Mouse (Mus musculus): Measurements from ENCODE around the gene Tmcc2. TPM values are rescaled to one million over a fixed set of nuclear protein-coding genes. Genes with fewer than 3 reads are reported as not detected.

Gene Tmcc2
- polyA plus RNA-seq, 1 experiment from 2014 or later: 154 TPM

DNA sequence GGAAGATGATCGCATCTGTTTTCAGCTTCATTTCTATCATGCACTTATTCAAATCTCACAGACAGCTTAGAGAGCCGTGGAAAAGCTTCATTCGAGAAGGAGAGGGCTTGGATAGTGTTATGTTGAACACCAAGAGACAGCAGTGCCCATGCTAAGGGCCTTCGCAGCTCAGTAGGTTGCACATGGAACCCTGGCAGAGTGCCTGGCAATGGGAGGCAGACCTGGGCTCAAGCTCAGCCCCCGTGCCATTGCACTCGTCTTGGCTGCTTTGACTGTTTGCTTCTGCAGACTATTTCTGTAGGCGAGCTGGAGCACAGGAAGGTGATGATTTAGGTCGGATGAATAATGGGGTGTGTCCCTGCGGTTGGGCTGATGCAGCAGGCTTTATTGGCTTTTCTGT is 40.6 kb upstream of the Tmcc2 start:
- WGBS (ENCODE audit: insufficient replicate concordance): 71% methylated on average over 9 of the region's 9 CpGs
- Histone ChIP-seq H3K36me3 (replicated peaks; ENCODE audit: insufficient read depth, low read length) (peaks cover 13% of the 10 kb centered on the region), H3K9ac (replicated peaks) (no peak overlapping the region), H3K4me1 (ENCODE audit: insufficient read depth) (peaks cover under 1% of the 10 kb centered on the region), H3K4me2 (ENCODE audit: low read depth, low read length) (no peak overlapping the region), H3K9me3 (ENCODE audit: low read length) (no peaks in the 10 kb centered on the region), H3K27ac (ENCODE audit: low read depth) (no peak overlapping the region), H3K4me3 (ENCODE audit: low read depth, low read length) (no peak overlapping the region), H3K27me3 (ENCODE audit: insufficient read depth, low read length) (no peaks in the 10 kb centered on the region)
- ATAC-seq (no peak), DNase-seq (no peak)
- no peak for TF ChIP-seq CTCF (IDR thresholded peaks at IDR 0.05; ENCODE audit: low read depth)
- TF ChIP-seq EP300 (IDR thresholded peaks at IDR 0.05; ENCODE audit: low read depth): no peak

DNA sequence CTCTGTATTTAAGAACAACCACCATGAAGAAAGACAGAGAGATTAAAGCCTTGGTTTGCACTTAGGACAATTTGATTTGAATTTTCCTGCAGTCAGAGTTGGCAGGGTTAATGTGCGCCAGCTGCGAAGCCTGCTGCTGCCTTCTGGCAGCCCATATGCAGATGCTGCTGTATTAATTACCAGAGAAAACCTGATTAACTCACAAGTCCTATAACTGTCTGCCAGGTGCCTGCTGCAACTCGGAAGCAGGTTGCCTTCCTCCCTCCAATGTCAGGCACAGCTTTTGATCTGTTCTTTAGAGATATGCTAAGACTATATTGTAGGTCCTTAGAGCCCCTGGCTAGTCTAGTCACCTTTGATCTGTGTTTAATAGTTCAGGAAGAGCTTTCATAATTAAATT is 39.7 kb upstream of the Tmcc2 start:
- Histone ChIP-seq H3K4me3 (ENCODE audit: low read depth, low read length) (no peak overlapping the region), H3K9ac (replicated peaks) (no peak overlapping the region), H3K9me3 (ENCODE audit: low read length) (no peaks in the 10 kb centered on the region), H3K27me3 (ENCODE audit: insufficient read depth, low read length) (no peaks in the 10 kb centered on the region), H3K36me3 (replicated peaks; ENCODE audit: insufficient read depth, low read length) (peaks cover 10% of the 10 kb centered on the region), H3K27ac (ENCODE audit: low read depth) (no peak overlapping the region), H3K4me1 (ENCODE audit: insufficient read depth) (no peaks in the 10 kb centered on the region), H3K4me2 (ENCODE audit: low read depth, low read length) (no peak overlapping the region)
- TF ChIP-seq CTCF (IDR thresholded peaks at IDR 0.05; ENCODE audit: low read depth): no peak
- no peak for TF ChIP-seq EP300 (IDR thresholded peaks at IDR 0.05; ENCODE audit: low read depth)
- DNase-seq (no peak), ATAC-seq (no peak)
- WGBS (ENCODE audit: insufficient replicate concordance): 74% methylated on average over 3 of the region's 3 CpGs

DNA sequence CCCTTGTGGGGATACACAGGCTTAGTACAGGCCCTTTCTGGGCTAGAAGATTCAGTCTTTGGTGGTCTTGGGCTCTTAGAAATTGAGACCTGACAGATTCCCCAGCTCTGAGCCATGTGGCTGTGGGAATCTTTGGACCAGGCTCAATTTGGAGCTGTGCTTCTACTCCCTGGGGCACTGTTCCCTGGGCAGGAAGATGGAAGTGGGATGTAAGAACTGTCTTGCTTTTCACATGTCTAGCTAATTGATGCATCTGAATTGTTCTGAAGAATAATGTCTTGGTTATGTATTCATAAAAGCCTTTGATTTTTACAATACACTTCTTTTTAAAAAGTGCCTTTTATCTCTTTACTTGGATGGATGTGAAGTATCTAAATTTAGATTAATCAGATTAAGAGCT is 34.5 kb upstream of the Tmcc2 start:
- H3K36me3 ChIP-seq (replicated peaks; ENCODE audit: insufficient read depth, low read length): 0 out of 2 replicates have a peak, but pooled peaks cover 2% of the 10 kb centered on the region
- H3K4me3 ChIP-seq (ENCODE audit: low read depth, low read length): no peak overlapping the region
- no peaks in the 10 kb centered on the region for H3K9me3 ChIP-seq (ENCODE audit: low read length)
- no peaks in the 10 kb centered on the region for H3K27me3 ChIP-seq (ENCODE audit: insufficient read depth, low read length)
- H3K27ac ChIP-seq (ENCODE audit: low read depth): no peak overlapping the region
- no peak overlapping the region for H3K9ac ChIP-seq (replicated peaks)
- peaks cover 4% of the 10 kb centered on the region for H3K4me1 ChIP-seq (ENCODE audit: insufficient read depth)
- TF ChIP-seq CTCF (IDR thresholded peaks at IDR 0.05; ENCODE audit: low read depth): no peak
- no peak for TF ChIP-seq EP300 (IDR thresholded peaks at IDR 0.05; ENCODE audit: low read depth)
- ATAC-seq (no peak), DNase-seq (no peak)
- H3K4me2 ChIP-seq (ENCODE audit: low read depth, low read length): no peak overlapping the region

DNA sequence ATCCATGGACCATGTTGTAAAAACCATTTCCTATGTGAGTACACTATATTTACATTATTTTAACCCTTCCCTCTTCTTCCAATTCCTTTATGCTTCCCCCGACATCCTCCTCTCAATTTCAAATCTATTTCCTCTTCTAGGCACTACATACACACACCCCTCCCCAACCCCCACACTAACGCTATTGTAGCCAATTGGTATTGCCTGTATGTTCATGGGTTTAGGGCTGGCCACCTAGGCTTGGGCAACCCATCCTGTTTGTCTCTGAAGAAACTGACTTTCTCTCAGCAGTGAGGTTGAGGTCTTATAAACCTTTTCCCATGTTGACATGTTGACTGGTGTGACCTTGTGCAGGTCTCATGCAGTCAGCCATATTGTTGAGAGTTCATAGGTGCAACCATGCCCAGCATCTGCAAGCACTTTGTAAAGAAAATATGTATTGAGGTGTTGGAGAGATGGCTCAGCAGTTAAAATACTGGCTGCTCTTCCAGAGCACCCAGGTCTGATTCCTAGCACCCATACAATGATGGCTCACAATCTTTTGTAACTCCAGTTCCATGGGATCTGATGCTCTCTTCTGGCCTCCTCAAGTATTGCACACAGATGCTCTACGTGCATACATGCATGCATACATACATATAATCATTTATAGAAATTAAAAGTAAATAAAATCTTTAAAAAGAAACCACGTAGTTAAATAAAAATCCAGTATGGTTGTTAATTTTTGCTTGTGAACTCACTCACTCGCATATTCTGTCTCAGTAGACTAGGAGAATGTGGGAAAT is 32.0 kb upstream of the Tmcc2 start:
- DNase-seq (no peak), ATAC-seq (no peak)
- Histone ChIP-seq H3K9ac (replicated peaks) (no peak overlapping the region), H3K4me2 (ENCODE audit: low read depth, low read length) (no peak overlapping the region), H3K4me3 (ENCODE audit: low read depth, low read length) (no peak overlapping the region), H3K27me3 (ENCODE audit: insufficient read depth, low read length) (no peaks in the 10 kb centered on the region), H3K36me3 (replicated peaks; ENCODE audit: insufficient read depth, low read length) (0 out of 2 replicates have a peak, but pooled peaks cover 2% of the 10 kb centered on the region), H3K4me1 (ENCODE audit: insufficient read depth) (peaks cover 16% of the 10 kb centered on the region), H3K9me3 (ENCODE audit: low read length) (no peaks in the 10 kb centered on the region), H3K27ac (ENCODE audit: low read depth) (no peak overlapping the region)
- peak; percentile 41 for TF ChIP-seq CTCF (IDR thresholded peaks at IDR 0.05; ENCODE audit: low read depth)
- TF ChIP-seq EP300 (IDR thresholded peaks at IDR 0.05; ENCODE audit: low read depth): no peak
- WGBS (ENCODE audit: insufficient replicate concordance): 86% methylated on average over 5 of the region's 5 CpGs

DNA sequence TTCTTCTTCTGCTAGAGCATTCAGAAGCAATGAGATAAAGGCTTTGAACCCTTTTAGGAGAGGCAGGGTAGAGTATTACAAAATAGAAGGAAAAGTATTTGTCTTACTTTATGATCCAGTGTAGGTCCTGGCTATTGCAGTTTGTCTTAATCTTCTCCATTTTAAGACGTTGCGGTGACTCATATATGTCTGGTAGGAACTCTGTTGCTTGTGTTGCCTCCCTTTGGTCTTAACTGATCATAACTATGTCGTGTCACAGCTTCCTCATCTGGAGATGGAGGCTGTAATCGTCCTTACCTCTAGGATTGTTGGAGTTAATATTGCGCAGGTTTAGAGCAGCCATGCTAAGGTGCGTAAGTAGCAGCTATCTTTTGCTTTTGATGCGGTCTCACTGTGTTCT is 29.6 kb upstream of the Tmcc2 start:
- 61% methylated on average over 7 of the region's 7 CpGs for WGBS (ENCODE audit: insufficient replicate concordance)

DNA sequence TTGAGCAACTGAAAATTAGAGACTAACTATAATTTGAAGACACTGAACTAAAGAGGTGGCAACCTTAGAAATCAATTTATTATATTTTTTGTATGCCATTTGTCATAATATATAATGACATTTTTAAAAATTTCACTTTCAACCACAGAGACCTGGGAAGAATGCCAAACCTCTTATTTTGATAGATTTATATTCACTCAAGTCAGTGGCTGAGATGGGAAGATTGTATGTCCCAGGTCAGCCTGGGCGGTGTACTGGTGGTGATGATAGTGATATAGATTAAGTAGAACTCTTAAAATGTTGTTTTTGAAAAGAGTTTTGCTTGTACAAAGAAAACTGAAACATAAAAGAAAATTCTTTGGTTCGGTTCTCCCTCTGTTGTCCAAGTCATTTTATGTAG is 29.1 kb upstream of the Tmcc2 start:
- no peak overlapping the region for H3K27ac ChIP-seq (ENCODE audit: low read depth)
- TF ChIP-seq CTCF (IDR thresholded peaks at IDR 0.05; ENCODE audit: low read depth): no peak
- no peak for TF ChIP-seq EP300 (IDR thresholded peaks at IDR 0.05; ENCODE audit: low read depth)
- no peak overlapping the region for H3K4me3 ChIP-seq (ENCODE audit: low read depth, low read length)
- no peaks in the 10 kb centered on the region for H3K27me3 ChIP-seq (ENCODE audit: insufficient read depth, low read length)
- H3K9ac ChIP-seq (replicated peaks): no peak overlapping the region
- no peak overlapping the region for H3K4me2 ChIP-seq (ENCODE audit: low read depth, low read length)
- H3K36me3 ChIP-seq (replicated peaks; ENCODE audit: insufficient read depth, low read length): no peaks in the 10 kb centered on the region
- no peaks in the 10 kb centered on the region for H3K9me3 ChIP-seq (ENCODE audit: low read length)
- peaks cover 23% of the 10 kb centered on the region for H3K4me1 ChIP-seq (ENCODE audit: insufficient read depth)
- WGBS (ENCODE audit: insufficient replicate concordance): 67% methylated on average over 2 of the region's 2 CpGs
- DNase-seq: no peak
- no peak for ATAC-seq

More for the DNA sequence above, 29.6 kb upstream of the Tmcc2 start:
- Histone ChIP-seq H3K9me3 (ENCODE audit: low read length) (no peaks in the 10 kb centered on the region), H3K9ac (replicated peaks) (no peak overlapping the region), H3K4me1 (ENCODE audit: insufficient read depth) (peaks cover 23% of the 10 kb centered on the region), H3K27ac (ENCODE audit: low read depth) (no peak overlapping the region), H3K4me3 (ENCODE audit: low read depth, low read length) (no peak overlapping the region), H3K36me3 (replicated peaks; ENCODE audit: insufficient read depth, low read length) (no peaks in the 10 kb centered on the region), H3K4me2 (ENCODE audit: low read depth, low read length) (no peak overlapping the region), H3K27me3 (ENCODE audit: insufficient read depth, low read length) (no peaks in the 10 kb centered on the region)
- TF ChIP-seq EP300 (IDR thresholded peaks at IDR 0.05; ENCODE audit: low read depth) (no peak), CTCF (IDR thresholded peaks at IDR 0.05; ENCODE audit: low read depth) (no peak)
- no peak for DNase-seq
- ATAC-seq: no peak
